Mouse (Mus musculus) cerebellum, postnatal 4 days (tissue): ENCODE data around the gene Mrpl46.
A peak's percentile ranks its signal among the peaks of the same experiment; 100 is the strongest.

Experiments used
- DNase-seq, 2 experiments: peaks; one replicate each; pipeline ENCODE4 v3.0.0; 2022; ENCODE audit warnings: low spot score in 2 of 2, mixed read lengths in 1 of 2

The Mrpl46 gene

GRCm38 (mm10) chr7:78782639-78783581 lies at the start of gene Mrpl46, which contains the start of gene Mrps11:
Gene Mrpl46 (minus strand): TSS chr7:78783531.
Gene Mrps11 (plus strand): TSS chr7:78783119.
- DNase-seq, result peak; percentile 65 to 84

GRCm38 (mm10) chr7:78827749-78828362 lies 44.5 kb upstream of the Mrpl46 start:
- no peak for DNase-seq

- no peak for DNase-seq
Measured at GRCm38 (mm10) chr7:78826682-78827385, 43.5 kb upstream of the Mrpl46 start.

GRCm38 (mm10) chr7:78818336-78818735 lies 35.0 kb upstream of the Mrpl46 start:
- DNase-seq, result no peak

GRCm38 (mm10) chr7:78814766-78815165 lies 31.4 kb upstream of the Mrpl46 start:
- DNase-seq, result no peak

GRCm38 (mm10) chr7:78813791-78814190 lies 30.5 kb upstream of the Mrpl46 start:
- DNase-seq, result peak in 1 of 2 experiments; percentile 39

- DNase-seq, result no peak
Measured at GRCm38 (mm10) chr7:78807192-78807591, 23.9 kb upstream of the Mrpl46 start.

GRCm38 (mm10) chr7:78803841-78804240 lies 20.5 kb upstream of the Mrpl46 start:
- DNase-seq, result no peak

- DNase-seq, result no peak
Measured at GRCm38 (mm10) chr7:78799730-78800496, 16.6 kb upstream of the Mrpl46 start.

- peak in 1 of 2 experiments; percentile 30 for DNase-seq
Measured at GRCm38 (mm10) chr7:78797843-78798455, 14.6 kb upstream of the Mrpl46 start.

- DNase-seq, result no peak
Measured at GRCm38 (mm10) chr7:78796624-78797023, 13.3 kb upstream of the Mrpl46 start.

GRCm38 (mm10) chr7:78794571-78795092 lies 11.3 kb upstream of the Mrpl46 start:
- no peak for DNase-seq

- DNase-seq, result no peak
Measured at GRCm38 (mm10) chr7:78793895-78794570, 10.7 kb upstream of the Mrpl46 start.

- DNase-seq, result peak in 1 of 2 experiments; percentile 66
Measured at GRCm38 (mm10) chr7:78791359-78792222, 8.3 kb upstream of the Mrpl46 start.

- no peak for DNase-seq
Measured at GRCm38 (mm10) chr7:78787793-78788380, 4.6 kb upstream of the Mrpl46 start.

- DNase-seq, result no peak
Measured at GRCm38 (mm10) chr7:78785906-78786305, 2.6 kb upstream of the Mrpl46 start.

- DNase-seq, result no peak
Measured at GRCm38 (mm10) chr7:78778741-78779140, 4.6 kb downstream of the Mrpl46 start.

- DNase-seq, result no peak
Measured at GRCm38 (mm10) chr7:78770936-78771335, 12.4 kb downstream of the Mrpl46 start.
